Mouse (Mus musculus): Measurements from ENCODE around the gene Dcp1a. TPM values are rescaled to one million over a fixed set of nuclear protein-coding genes. Genes with fewer than 3 reads are reported as not detected.

The Dcp1a gene
- polyA plus RNA-seq, 1 experiment from 2014 or later = 24.2 TPM

GRCm38 (mm10) chr14:30458820-30459219 is 20.5 kb upstream of the Dcp1a start:
- Histone ChIP-seq H3K9ac (ENCODE audit: low read length) (no peak overlapping the region), H3K4me3 (replicated peaks; ENCODE audit: low read length) (no peak overlapping the region), H3K36me3 (ENCODE audit: control insufficient read depth, insufficient read depth, low read length) (no peaks in the 10 kb centered on the region), H3K9me3 (replicated peaks; ENCODE audit: control insufficient read depth, low read length) (no peaks in the 10 kb centered on the region), H3K27ac (ENCODE audit: low read length) (no peak overlapping the region), H3K27me3 (ENCODE audit: control insufficient read depth, insufficient read depth, low read length) (no peaks in the 10 kb centered on the region), H3K4me2 (ENCODE audit: low read depth, low read length) (no peak overlapping the region), H3K4me1 (ENCODE audit: control insufficient read depth, insufficient read depth, low read length) (peaks cover 9% of the 10 kb centered on the region; the same call in 1 of the 2 replicates)
- ATAC-seq (ENCODE audit: insufficient read depth, low FRiP score) = no peak
- 64% methylated on average over 3 of the region's 3 CpGs for WGBS

- H3K27ac ChIP-seq (ENCODE audit: low read length) = no peak overlapping the region
- ATAC-seq (ENCODE audit: insufficient read depth, low FRiP score) = no peak
- no peak overlapping the region for H3K9ac ChIP-seq (ENCODE audit: low read length)
- no peaks in the 10 kb centered on the region for H3K27me3 ChIP-seq (ENCODE audit: control insufficient read depth, insufficient read depth, low read length)
- H3K4me2 ChIP-seq (ENCODE audit: low read depth, low read length) = peak overlapping the region; percentile 14; the same call in 1 of the 2 replicates
- WGBS = 5% methylated on average over 14 of the region's 14 CpGs
- H3K36me3 ChIP-seq (ENCODE audit: control insufficient read depth, insufficient read depth, low read length) = no peaks in the 10 kb centered on the region
- no peak overlapping the region for H3K4me3 ChIP-seq (replicated peaks; ENCODE audit: low read length)
- peaks cover 9% of the 10 kb centered on the region; the same call in 1 of the 2 replicates for H3K4me1 ChIP-seq (ENCODE audit: control insufficient read depth, insufficient read depth, low read length)
- no peaks in the 10 kb centered on the region for H3K9me3 ChIP-seq (replicated peaks; ENCODE audit: control insufficient read depth, low read length)
These were observed 19.3 kb upstream of the Dcp1a start for GRCm38 (mm10) chr14:30459891-30460523.

GRCm38 (mm10) chr14:30463312-30463711 is 16.0 kb upstream of the Dcp1a start:
- no peaks in the 10 kb centered on the region for H3K9me3 ChIP-seq (replicated peaks; ENCODE audit: control insufficient read depth, low read length)
- WGBS = 69% methylated on average over 4 of the region's 4 CpGs
- H3K4me1 ChIP-seq (ENCODE audit: control insufficient read depth, insufficient read depth, low read length) = no peaks in the 10 kb centered on the region
- no peaks in the 10 kb centered on the region for H3K36me3 ChIP-seq (ENCODE audit: control insufficient read depth, insufficient read depth, low read length)
- no peak overlapping the region for H3K4me3 ChIP-seq (replicated peaks; ENCODE audit: low read length)
- no peak overlapping the region for H3K4me2 ChIP-seq (ENCODE audit: low read depth, low read length)
- no peak overlapping the region for H3K9ac ChIP-seq (ENCODE audit: low read length)
- H3K27me3 ChIP-seq (ENCODE audit: control insufficient read depth, insufficient read depth, low read length) = no peaks in the 10 kb centered on the region
- ATAC-seq (ENCODE audit: insufficient read depth, low FRiP score) = no peak
- H3K27ac ChIP-seq (ENCODE audit: low read length) = no peak overlapping the region

GRCm38 (mm10) chr14:30473605-30474004 is 5.7 kb upstream of the Dcp1a start:
- Histone ChIP-seq H3K4me2 (ENCODE audit: low read depth, low read length) (no peak overlapping the region), H3K4me3 (replicated peaks; ENCODE audit: low read length) (no peak overlapping the region), H3K36me3 (ENCODE audit: control insufficient read depth, insufficient read depth, low read length) (no peaks in the 10 kb centered on the region), H3K27me3 (ENCODE audit: control insufficient read depth, insufficient read depth, low read length) (no peaks in the 10 kb centered on the region), H3K27ac (ENCODE audit: low read length) (no peak overlapping the region), H3K9ac (ENCODE audit: low read length) (no peak overlapping the region), H3K4me1 (ENCODE audit: control insufficient read depth, insufficient read depth, low read length) (peaks cover 5% of the 10 kb centered on the region; the same call in 1 of the 2 replicates), H3K9me3 (replicated peaks; ENCODE audit: control insufficient read depth, low read length) (no peaks in the 10 kb centered on the region)
- 57% methylated on average over 5 of the region's 5 CpGs for WGBS
- ATAC-seq (ENCODE audit: insufficient read depth, low FRiP score) = no peak

GRCm38 (mm10) chr14:30474416-30474815 is 4.9 kb upstream of the Dcp1a start:
- H3K9me3 ChIP-seq (replicated peaks; ENCODE audit: control insufficient read depth, low read length) = no peaks in the 10 kb centered on the region
- no peaks in the 10 kb centered on the region for H3K36me3 ChIP-seq (ENCODE audit: control insufficient read depth, insufficient read depth, low read length)
- no peak overlapping the region for H3K27ac ChIP-seq (ENCODE audit: low read length)
- WGBS = 72% methylated on average over 6 of the region's 6 CpGs
- H3K27me3 ChIP-seq (ENCODE audit: control insufficient read depth, insufficient read depth, low read length) = no peaks in the 10 kb centered on the region
- no peak for ATAC-seq (ENCODE audit: insufficient read depth, low FRiP score)
- H3K4me1 ChIP-seq (ENCODE audit: control insufficient read depth, insufficient read depth, low read length) = peaks cover 3% of the 10 kb centered on the region; the same call in 1 of the 2 replicates
- no peak overlapping the region for H3K4me3 ChIP-seq (replicated peaks; ENCODE audit: low read length)
- no peak overlapping the region for H3K4me2 ChIP-seq (ENCODE audit: low read depth, low read length)
- H3K9ac ChIP-seq (ENCODE audit: low read length) = no peak overlapping the region

GRCm38 (mm10) chr14:30491342-30491741 is 12.0 kb downstream of the Dcp1a start, which contains the start of gene Cacna1d:
Gene Cacna1d (minus strand): TSS chr14:30491455.
- Histone ChIP-seq H3K4me1 (ENCODE audit: control insufficient read depth, insufficient read depth, low read length) (no peaks in the 10 kb centered on the region), H3K27me3 (ENCODE audit: control insufficient read depth, insufficient read depth, low read length) (no peaks in the 10 kb centered on the region), H3K27ac (ENCODE audit: low read length) (no peak within 1 kb of the TSS), H3K9me3 (replicated peaks; ENCODE audit: control insufficient read depth, low read length) (no peaks in the 10 kb centered on the region), H3K9ac (ENCODE audit: low read length) (no peak within 1 kb of the TSS), H3K4me2 (ENCODE audit: low read depth, low read length) (no peak within 1 kb of the TSS), H3K36me3 (ENCODE audit: control insufficient read depth, insufficient read depth, low read length) (peaks cover 8% of the 10 kb centered on the region), H3K4me3 (replicated peaks; ENCODE audit: low read length) (no peak within 1 kb of the TSS)
- ATAC-seq (ENCODE audit: insufficient read depth, low FRiP score) = no peak
- 57% methylated on average over 9 of the region's 9 CpGs for WGBS

GRCm38 (mm10) chr14:30493276-30493675 is 13.9 kb downstream of the Dcp1a start:
- H3K36me3 ChIP-seq (ENCODE audit: control insufficient read depth, insufficient read depth, low read length) = peaks cover 5% of the 10 kb centered on the region
- WGBS = 58% methylated on average over 1 of the region's 1 CpGs

GRCm38 (mm10) chr14:30494998-30495397 is 15.7 kb downstream of the Dcp1a start:
- H3K27ac ChIP-seq (ENCODE audit: low read length) = no peak overlapping the region
- no peaks in the 10 kb centered on the region for H3K9me3 ChIP-seq (replicated peaks; ENCODE audit: control insufficient read depth, low read length)
- no peak overlapping the region for H3K9ac ChIP-seq (ENCODE audit: low read length)
- H3K4me2 ChIP-seq (ENCODE audit: low read depth, low read length) = no peak overlapping the region
- no peaks in the 10 kb centered on the region for H3K4me1 ChIP-seq (ENCODE audit: control insufficient read depth, insufficient read depth, low read length)
- no peak overlapping the region for H3K4me3 ChIP-seq (replicated peaks; ENCODE audit: low read length)
- WGBS = 50% methylated on average over 6 of the region's 6 CpGs
- H3K36me3 ChIP-seq (ENCODE audit: control insufficient read depth, insufficient read depth, low read length) = peaks cover 12% of the 10 kb centered on the region
- H3K27me3 ChIP-seq (ENCODE audit: control insufficient read depth, insufficient read depth, low read length) = no peaks in the 10 kb centered on the region
- ATAC-seq (ENCODE audit: insufficient read depth, low FRiP score) = no peak

More at GRCm38 (mm10) chr14:30493276-30493675, 13.9 kb downstream of the Dcp1a start:
- H3K4me3 ChIP-seq (replicated peaks; ENCODE audit: low read length) = no peak overlapping the region
- no peak for ATAC-seq (ENCODE audit: insufficient read depth, low FRiP score)
- H3K27me3 ChIP-seq (ENCODE audit: control insufficient read depth, insufficient read depth, low read length) = no peaks in the 10 kb centered on the region
- H3K4me1 ChIP-seq (ENCODE audit: control insufficient read depth, insufficient read depth, low read length) = no peaks in the 10 kb centered on the region
- no peak overlapping the region for H3K4me2 ChIP-seq (ENCODE audit: low read depth, low read length)
- H3K27ac ChIP-seq (ENCODE audit: low read length) = no peak overlapping the region
- H3K9ac ChIP-seq (ENCODE audit: low read length) = no peak overlapping the region
- H3K9me3 ChIP-seq (replicated peaks; ENCODE audit: control insufficient read depth, low read length) = no peaks in the 10 kb centered on the region

- no peak overlapping the region for H3K9ac ChIP-seq (ENCODE audit: low read length)
- no peak overlapping the region for H3K4me2 ChIP-seq (ENCODE audit: low read depth, low read length)
- WGBS = 79% methylated on average over 2 of the region's 2 CpGs
- peaks cover 7% of the 10 kb centered on the region; the same call in 1 of the 2 replicates for H3K36me3 ChIP-seq (ENCODE audit: control insufficient read depth, insufficient read depth, low read length)
- no peaks in the 10 kb centered on the region for H3K27me3 ChIP-seq (ENCODE audit: control insufficient read depth, insufficient read depth, low read length)
- no peak overlapping the region for H3K27ac ChIP-seq (ENCODE audit: low read length)
- no peak for ATAC-seq (ENCODE audit: insufficient read depth, low FRiP score)
- H3K4me3 ChIP-seq (replicated peaks; ENCODE audit: low read length) = no peak overlapping the region
- no peaks in the 10 kb centered on the region for H3K9me3 ChIP-seq (replicated peaks; ENCODE audit: control insufficient read depth, low read length)
- H3K4me1 ChIP-seq (ENCODE audit: control insufficient read depth, insufficient read depth, low read length) = no peaks in the 10 kb centered on the region
These were observed 18.9 kb downstream of the Dcp1a start for GRCm38 (mm10) chr14:30498202-30498601.

Measured in stomach, embryonic 16.5 days (tissue).